Mouse (Mus musculus): Measurements from ENCODE around the gene Tada2a.

DNA sequence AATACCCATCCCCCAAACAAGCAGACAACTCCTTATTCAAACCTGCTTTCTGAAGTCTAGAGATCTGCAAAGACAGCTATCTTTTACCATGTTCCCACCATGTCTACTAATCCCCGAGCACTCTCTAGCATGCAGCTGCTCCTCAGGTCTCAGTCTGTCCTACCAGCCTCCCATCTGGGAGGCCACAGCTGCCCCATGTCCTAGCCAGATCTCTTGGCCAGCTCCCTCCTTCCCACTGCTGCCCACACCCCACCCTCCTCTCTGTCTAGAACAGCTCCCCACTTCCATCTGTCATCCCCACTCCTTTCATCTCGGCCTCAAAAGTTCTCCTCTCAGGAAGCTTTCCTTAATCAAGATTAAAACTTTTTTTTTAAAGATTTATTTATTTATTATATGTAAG lies 52.4 kb downstream of the Tada2a start:
- TF ChIP-seq POLR2A (IDR thresholded peaks at IDR 0.05; ENCODE audit: extremely low read depth, insufficient read depth, low read length) (no peak), CTCF (IDR thresholded peaks at IDR 0.05; ENCODE audit: extremely low read depth, insufficient read depth, low read length) (no peak)
